Mouse (Mus musculus) R1 (cell line): Measurements from ENCODE around the gene Kctd6.
A peak's percentile ranks its signal among the peaks of the same experiment; 100 is the strongest.
"Not testable (repeated sequence)": the region's sequence is repeated elsewhere in the genome, so short reads cannot be mapped to it uniquely, and the experiment has no call there.

Experiments used
- DNase-seq: peaks from one replicate; pipeline ENCODE4 v3.0.0-alpha.2; 2018; ENCODE audit warnings: low read depth, low spot score

Kctd6 gene

GRCm38 (mm10) chr14:8213803-8214224 is at the start of gene Kctd6:
Gene Kctd6, plus strand, starts transcription at chr14:8214140.
- DNase-seq = peak; percentile 94

- no peak for DNase-seq
These were observed 49.5 kb upstream of the Kctd6 start for GRCm38 (mm10) chr14:8164463-8164862.

DNA sequence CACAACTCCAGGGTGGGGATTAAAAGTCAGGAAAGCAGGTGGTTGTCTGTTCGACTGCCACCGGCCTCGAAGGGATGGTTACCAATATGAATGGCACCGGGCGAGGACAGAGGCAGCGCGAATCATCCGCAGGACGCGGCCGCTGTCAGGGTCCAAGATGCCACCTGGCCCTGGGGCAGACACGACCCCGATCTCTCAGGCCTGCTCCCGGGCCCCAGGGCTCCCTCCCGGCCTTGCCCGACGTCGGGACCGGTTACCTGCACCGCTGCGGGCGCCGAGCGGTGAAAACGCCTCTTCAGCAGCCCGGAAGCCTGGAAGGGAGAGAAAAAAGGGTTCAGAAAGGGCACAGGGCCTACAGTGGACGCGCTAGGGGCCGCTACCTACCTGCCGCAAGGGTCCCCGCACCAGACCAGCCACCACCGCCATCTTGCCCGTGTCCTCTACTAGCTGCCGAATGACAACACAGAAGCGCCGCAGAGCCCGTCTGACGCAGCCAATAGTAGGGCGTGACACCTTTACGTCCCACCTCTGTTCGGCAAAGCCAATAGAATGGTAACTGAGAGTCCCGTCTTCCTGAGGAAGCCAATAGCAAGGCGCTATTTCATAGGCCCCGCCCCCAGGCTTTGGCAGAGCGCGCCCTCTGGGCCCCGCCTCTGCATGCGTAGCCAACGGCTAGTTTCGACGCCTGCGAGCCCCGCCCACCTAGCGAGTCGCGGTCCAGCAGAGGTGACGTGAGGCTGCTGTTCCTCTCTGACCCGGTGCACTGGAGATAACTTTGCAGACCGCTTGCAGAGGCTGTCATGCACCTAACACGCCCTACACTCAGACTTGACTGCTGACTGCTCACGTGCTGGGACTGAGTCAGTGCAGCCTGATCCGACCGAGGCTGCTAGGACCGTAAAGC is 41.2 kb upstream of the Kctd6 start, which contains the start of gene Pdhb:
Gene Pdhb (minus strand): TSS at position 519 of the 904 bp plus-strand sequence.
- peak; percentile 100 for DNase-seq

DNA sequence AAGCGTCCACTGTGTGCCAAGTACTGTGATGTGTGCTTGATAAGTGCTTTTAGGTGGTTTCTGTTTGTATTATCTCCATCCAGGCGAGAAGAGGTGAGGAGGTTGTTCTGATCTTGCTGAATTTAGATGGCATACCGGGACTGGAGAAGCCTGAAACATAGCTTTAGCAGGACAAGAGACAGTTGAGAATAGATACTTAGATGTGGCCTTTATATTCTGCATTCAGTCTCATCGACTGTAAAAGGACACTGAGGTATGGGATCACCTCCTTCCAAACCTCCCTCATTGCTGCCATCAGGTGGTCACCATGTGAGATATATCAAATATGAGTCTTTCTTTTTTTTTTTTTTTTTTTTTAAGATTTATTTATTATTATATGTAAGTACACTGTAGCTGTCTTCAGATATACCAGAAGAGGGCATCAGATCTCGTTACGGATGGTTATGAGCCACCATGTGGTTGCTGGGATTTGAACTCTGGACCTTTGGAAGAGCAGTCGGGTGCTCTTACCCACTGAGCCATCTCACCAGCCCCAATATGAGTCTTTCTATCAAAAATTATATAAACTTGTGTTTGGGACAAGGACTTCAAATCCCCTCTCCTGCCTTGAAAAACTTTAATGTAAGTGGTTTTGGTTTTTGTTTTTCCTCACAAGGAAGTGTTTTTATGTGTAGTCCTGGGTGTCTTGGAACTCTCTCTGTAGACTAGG is 40.2 kb upstream of the Kctd6 start:
- not testable (repeated sequence) for DNase-seq

- DNase-seq = peak; percentile 89
These were observed 39.3 kb upstream of the Kctd6 start for GRCm38 (mm10) chr14:8174634-8175033.

- peak; percentile 85 for DNase-seq
These were observed 37.7 kb upstream of the Kctd6 start for GRCm38 (mm10) chr14:8176251-8176650.

DNA sequence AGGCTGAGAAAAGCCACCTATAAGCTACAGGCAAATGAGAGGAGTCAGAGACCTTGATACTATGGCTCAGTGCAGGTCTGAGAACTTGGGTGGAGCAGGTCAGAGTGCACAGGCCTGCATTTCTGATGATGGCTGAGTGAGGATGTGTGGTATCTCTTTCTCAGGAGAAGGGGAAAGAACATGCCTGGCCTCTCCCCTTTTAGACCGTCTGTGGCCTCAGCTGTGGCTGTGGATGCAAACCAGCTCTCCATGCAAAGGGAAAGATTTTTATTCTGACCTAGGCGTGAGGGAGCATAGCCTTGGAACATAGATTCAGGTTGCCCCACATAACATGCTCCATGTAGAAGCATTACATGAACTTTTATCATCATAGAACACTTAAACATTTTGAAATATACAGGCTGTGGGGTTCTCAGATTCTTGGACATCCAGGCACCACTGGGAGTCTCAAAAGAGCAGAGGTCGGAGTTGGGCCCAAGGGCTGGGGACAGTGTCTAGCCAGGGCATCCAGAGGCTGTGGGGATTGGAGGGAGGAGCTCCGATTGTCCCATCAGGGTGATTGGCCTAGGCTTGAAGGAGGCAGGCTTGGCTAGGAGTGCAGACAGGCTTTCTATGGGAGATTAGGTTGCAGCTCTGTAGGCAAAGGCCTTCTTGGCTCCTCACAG is 33.4 kb upstream of the Kctd6 start:
- DNase-seq = no peak

- DNase-seq = peak; percentile 56
These were observed 30.6 kb upstream of the Kctd6 start for GRCm38 (mm10) chr14:8183330-8183729.

DNA sequence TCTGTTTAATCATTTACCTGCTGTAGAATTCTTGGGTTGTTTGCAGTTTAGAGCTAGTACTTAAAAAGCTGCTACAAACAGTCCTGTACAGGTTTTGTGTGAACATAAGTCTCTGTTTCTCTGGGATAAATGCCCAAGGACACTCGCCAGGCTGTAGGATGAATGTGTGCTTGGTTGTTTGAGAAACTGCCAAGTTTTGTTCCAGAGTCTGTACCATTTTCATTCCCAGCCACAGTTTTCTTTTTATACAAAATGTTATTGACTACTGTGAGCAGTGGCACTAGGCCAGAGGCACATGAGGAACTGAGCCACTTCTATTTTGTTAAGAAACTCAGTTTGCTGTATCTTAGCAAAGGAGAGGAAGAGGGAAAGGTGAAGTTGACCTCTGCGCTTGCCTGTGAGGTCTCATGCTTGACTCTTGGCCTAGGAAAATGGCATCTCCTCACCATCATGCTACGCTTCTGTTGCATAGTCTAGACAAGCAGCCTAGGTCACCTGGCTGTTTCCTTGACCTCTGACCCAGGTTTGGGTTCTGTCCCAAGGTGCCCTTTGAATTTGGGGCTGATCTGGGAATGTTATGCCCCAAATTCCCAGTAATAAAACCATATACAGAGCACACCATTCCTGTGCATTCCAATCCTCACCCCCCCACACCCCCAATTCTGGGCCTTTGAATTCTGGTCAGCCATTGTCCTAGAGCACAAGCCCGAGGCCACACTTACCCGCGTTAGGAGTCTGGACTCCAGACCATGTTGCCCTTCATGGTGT is 27.5 kb upstream of the Kctd6 start:
- DNase-seq = no peak

GRCm38 (mm10) chr14:8190556-8190955 is 23.4 kb upstream of the Kctd6 start:
- DNase-seq = no peak

- no peak for DNase-seq
These were observed 22.5 kb upstream of the Kctd6 start for GRCm38 (mm10) chr14:8191331-8191965.

DNA sequence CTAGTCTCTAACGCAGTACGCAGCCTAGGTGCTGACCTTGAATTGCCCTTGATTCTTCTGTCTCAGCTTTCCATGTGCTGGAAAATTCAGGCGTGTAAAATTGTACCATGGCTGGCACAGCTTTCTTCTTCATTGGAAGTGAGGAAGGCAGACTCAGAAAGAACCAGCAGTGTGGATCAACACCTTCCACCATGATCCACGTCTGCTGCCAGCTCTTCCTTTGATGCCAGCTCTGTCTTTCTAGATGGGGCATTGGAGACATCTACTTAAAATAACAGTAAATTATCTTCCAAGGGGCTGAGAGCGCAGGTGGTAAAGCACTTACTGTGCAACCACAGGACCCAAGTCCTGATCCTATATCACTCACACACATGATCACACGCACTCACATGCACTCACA is 21.2 kb upstream of the Kctd6 start:
- no peak for DNase-seq

DNA sequence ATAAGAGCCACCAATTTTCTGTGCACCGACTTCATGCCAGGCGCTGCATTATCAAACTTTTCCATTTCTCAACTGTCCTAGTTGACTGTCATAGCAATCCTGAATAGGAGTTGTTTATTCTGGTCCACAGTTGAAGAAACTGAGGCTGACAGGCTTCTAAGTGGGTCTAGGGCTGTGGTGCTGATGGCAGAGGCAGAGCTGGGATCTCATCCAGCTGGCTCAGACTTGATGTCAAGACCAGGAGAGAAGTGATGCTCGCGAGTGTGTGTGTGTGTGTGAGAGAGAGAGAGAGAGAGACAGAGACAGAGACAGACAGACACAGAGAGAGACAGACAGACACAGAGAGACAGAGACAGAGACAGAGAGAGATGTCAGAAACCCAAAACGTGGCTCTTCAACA is 13.2 kb upstream of the Kctd6 start:
- DNase-seq = no peak

- no peak for DNase-seq
These were observed 12.2 kb upstream of the Kctd6 start for GRCm38 (mm10) chr14:8201715-8202114.

GRCm38 (mm10) chr14:8206179-8206910 is 7.6 kb upstream of the Kctd6 start:
- peak; percentile 42 for DNase-seq

- peak; percentile 93 for DNase-seq
These were observed 6.8 kb upstream of the Kctd6 start for GRCm38 (mm10) chr14:8207105-8207504.

DNA sequence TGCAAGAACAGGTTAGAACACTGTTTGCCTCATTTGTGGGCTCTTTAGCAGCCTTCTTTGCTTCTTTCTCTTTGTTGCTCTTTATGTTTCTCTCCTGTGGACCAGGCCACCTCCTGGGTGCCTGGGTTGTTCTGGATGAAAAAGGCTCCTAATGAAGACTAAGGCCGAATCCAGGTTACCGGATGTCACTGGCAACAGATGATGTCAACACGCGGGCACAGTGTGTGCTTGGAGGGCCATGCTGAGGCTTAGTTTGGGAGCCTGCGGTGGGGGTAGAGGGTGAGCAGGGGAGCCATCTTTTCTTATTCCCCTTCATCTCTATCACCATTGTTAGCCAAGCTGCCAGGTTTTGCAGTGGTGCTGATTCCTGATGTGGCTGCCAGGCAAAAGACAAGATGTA is 6.4 kb upstream of the Kctd6 start:
- no peak for DNase-seq

GRCm38 (mm10) chr14:8208876-8209275 is 5.1 kb upstream of the Kctd6 start:
- no peak for DNase-seq

DNA sequence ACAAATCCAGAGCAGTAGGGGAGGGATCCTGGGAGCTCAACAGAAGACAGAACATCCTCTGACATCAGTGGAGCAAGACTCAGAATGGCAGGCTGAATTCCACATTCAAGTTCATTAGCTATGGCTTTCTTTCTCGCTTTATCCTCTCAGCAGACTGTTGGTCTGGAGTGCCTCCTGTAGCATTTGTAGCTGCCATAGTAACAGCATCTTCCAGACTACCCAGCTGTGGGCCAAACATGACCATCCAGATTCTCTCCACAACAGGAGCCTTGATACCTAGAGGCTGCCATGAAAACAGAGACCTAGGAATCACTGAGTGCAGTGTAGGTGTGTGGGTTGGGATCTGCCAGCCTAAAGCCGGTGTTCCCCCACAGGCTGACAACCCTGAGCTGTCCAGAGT is 4.0 kb upstream of the Kctd6 start:
- no peak for DNase-seq

- no peak for DNase-seq
These were observed 944 bp upstream of the Kctd6 start for GRCm38 (mm10) chr14:8212996-8213395.
